Mouse (Mus musculus) embryonic facial prominence, embryonic 15.5 days (tissue): ENCODE results near the gene Mpped2. TPM values are rescaled to one million over a fixed set of nuclear protein-coding genes. Genes with fewer than 3 reads are reported as not detected.

ENCODE experiments used
- ATAC-seq: fragments of 200-750 bp; cut with Nextera tagmentation; 2 replicates; pipeline ENCODE4 v1.8.0; 2017; ENCODE audit warnings: low read depth, moderate TSS enrichment; ENCODE audit not compliant: insufficient number of reproducible peaks, low FRiP score, low TSS enrichment
- H3K27ac ChIP-seq: fragments of 300-500 bp; sonication (generic); replicated peaks from 2 replicates; pipeline ENCODE4 v1.5.1; 2015; ENCODE audit warnings: mild to moderate bottlenecking, inconsistent platforms
- H3K27me3 ChIP-seq: fragments of 300-500 bp; sonication (generic); 2 replicates; pipeline ENCODE4 v1.6.1; 2015; ENCODE audit warnings: inconsistent platforms
- H3K36me3 ChIP-seq: fragments of 300-500 bp; sonication (generic); 2 replicates; pipeline ENCODE4 v1.6.1; 2015; ENCODE audit warnings: mild to moderate bottlenecking, inconsistent platforms
- H3K4me1 ChIP-seq: fragments of 300-500 bp; sonication (generic); 2 replicates; pipeline ENCODE4 v1.6.1; 2015; ENCODE audit warnings: inconsistent platforms
- H3K4me2 ChIP-seq: fragments of 300-500 bp; sonication (generic); replicated peaks from 2 replicates; pipeline ENCODE4 v1.6.1; 2015; ENCODE audit warnings: mild to moderate bottlenecking, inconsistent platforms
- H3K4me3 ChIP-seq: fragments of 300-500 bp; sonication (generic); replicated peaks from 2 replicates; pipeline ENCODE4 v1.5.1; 2015; ENCODE audit warnings: mild to moderate bottlenecking, inconsistent platforms
- H3K9ac ChIP-seq: fragments of 300-500 bp; sonication (generic); 2 replicates; pipeline ENCODE4 v1.6.1; 2015; ENCODE audit warnings: inconsistent platforms
- H3K9me3 ChIP-seq: fragments of 300-500 bp; sonication (generic); replicated peaks from 2 replicates; pipeline ENCODE4 v1.6.1; 2016; ENCODE audit warnings: inconsistent platforms
- WGBS: fragments of 180-500 bp; shearing (Covaris S2); methylation state at CpG from one replicate; pipeline ENCODE4 v1.1.7; 2015; 5-methylcytosine and 5-hydroxymethylcytosine counted together
- polyA plus RNA-seq: library from polyadenylated mRNA; unstranded; fragments of >200 nt; fragmentation: Nextera tagmentation; extraction: Ambion mirVana; gene quantifications from 2 replicates; pipeline ENCODE4 v1.2.1, GENCODE M21; 2015

Mpped2 gene
- polyA plus RNA-seq, 1 experiment from 2014 or later: 61.9 TPM

DNA sequence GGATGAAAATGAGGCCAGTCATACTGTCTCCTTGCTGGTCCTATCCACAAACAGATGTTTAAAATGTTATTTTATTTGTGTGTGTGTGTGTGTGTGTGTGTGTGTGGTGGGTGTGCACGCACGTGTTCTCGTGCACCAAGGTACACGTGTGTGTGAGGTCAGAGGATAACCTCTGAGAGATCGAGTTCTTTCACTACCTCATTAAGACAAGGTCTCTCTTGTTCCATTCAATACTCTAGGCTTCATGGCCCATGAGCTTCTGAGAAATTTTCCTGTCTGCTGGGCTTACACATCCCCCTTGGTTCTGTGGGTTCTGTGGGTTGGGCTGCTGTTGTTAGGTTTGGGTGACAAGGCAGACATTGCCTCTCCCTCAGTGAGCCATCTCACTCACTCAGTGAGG is 12.6 kb downstream of the Mpped2 start:
- Histone ChIP-seq H3K27ac (no peak overlapping the region), H3K27me3 (no peaks in the 10 kb centered on the region), H3K9me3 (no peaks in the 10 kb centered on the region), H3K4me2 (no peak overlapping the region), H3K4me1 (no peaks in the 10 kb centered on the region), H3K36me3 (0 out of 2 replicates have a peak, but pooled peaks cover 5% of the 10 kb centered on the region), H3K9ac (no peak overlapping the region), H3K4me3 (no peak overlapping the region)
- no peak for ATAC-seq
- 72% methylated on average over 5 of the region's 5 CpGs for WGBS

DNA sequence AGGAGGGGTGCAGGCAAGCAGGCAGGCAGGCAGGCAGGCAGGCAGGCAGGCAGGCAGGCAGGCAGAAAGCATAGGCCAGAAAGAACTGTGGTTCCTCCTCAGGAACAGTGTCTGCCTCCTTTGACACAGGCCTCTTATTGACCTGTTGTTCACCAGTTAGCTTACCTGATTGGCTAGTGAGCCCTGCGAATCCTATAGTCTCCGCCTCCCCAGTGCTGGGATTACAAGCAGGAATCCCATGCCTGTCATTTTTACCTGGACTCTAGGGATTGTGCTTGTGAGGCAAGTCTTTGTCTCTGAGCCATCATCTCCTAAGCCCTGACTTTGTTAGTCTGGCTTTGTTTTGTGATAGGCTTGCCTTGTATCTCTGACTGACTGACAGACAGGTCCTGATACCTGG is 14.1 kb downstream of the Mpped2 start:
- 76% methylated on average over 2 of the region's 2 CpGs for WGBS
- Histone ChIP-seq H3K36me3 (0 out of 2 replicates have a peak, but pooled peaks cover 5% of the 10 kb centered on the region), H3K4me2 (no peak overlapping the region), H3K9ac (no peak overlapping the region), H3K4me3 (no peak overlapping the region), H3K27ac (no peak overlapping the region), H3K4me1 (peaks cover 4% of the 10 kb centered on the region), H3K9me3 (no peaks in the 10 kb centered on the region), H3K27me3 (no peaks in the 10 kb centered on the region)
- ATAC-seq: no peak

DNA sequence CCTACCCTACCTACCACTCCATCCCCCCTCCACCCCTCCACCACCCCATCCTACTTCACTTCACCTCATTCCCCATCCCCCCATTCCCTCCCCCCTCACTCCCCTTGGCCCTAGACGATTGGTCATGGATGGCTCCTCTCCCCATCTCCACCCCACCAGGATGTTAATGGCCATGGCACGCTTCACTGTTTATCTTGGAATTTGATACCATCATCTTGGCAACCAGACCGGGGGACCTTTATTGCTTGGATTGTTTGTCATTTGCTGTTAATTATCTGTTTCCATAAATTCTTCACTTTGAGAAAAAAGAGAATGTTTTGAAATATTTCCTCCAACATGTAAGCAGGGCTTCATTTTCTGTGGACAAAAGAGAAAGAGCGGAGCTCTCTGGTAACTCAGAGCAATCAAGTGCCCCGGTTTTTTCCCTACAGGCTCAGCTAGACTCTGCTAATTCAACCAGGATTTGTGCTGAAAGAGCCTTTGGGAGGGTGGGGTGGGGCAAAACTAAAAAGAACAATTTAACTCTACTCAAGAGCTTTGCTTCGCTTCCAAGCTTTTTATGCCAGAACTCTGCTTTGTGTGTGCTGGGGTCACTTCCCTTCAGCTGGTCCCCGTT is 17.9 kb downstream of the Mpped2 start:
- peak overlapping the region; percentile 24; the same call in 1 of the 2 replicates for H3K27ac ChIP-seq
- no peaks in the 10 kb centered on the region for H3K27me3 ChIP-seq
- ATAC-seq: no peak
- H3K4me1 ChIP-seq: peaks cover 17% of the 10 kb centered on the region
- WGBS: 24% methylated on average over 7 of the region's 7 CpGs
- H3K4me2 ChIP-seq: no peak overlapping the region
- H3K9me3 ChIP-seq: no peaks in the 10 kb centered on the region
- no peak overlapping the region for H3K4me3 ChIP-seq
- H3K36me3 ChIP-seq: no peaks in the 10 kb centered on the region
- H3K9ac ChIP-seq: no peak overlapping the region

DNA sequence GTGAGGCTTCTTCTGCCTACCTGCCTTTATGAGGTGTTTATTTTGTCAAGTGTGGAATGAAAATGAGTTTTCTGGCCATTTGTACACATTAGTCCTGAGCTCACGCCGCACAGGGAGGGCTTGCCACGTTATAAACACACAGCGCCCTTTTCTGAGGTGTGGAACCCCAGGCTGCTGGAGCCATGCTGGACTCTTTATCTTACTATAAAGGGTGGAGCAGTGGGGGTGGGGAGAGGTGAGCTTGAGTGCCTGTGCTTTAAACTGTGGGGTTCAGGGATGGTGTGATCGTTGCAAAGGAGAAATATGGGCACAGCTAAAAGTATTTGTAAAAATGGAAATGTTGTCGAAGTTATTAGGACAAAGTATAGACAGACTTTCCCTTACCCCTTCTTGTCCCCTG is 18.4 kb downstream of the Mpped2 start:
- H3K27ac ChIP-seq: peak overlapping the region; percentile 24; the same call in 1 of the 2 replicates
- no peaks in the 10 kb centered on the region for H3K27me3 ChIP-seq
- 55% methylated on average over 6 of the region's 6 CpGs for WGBS
- H3K9me3 ChIP-seq: no peaks in the 10 kb centered on the region
- peaks cover 17% of the 10 kb centered on the region for H3K4me1 ChIP-seq
- no peaks in the 10 kb centered on the region for H3K36me3 ChIP-seq
- ATAC-seq: no peak
- H3K9ac ChIP-seq: no peak overlapping the region
- H3K4me2 ChIP-seq: no peak overlapping the region
- H3K4me3 ChIP-seq: no peak overlapping the region

DNA sequence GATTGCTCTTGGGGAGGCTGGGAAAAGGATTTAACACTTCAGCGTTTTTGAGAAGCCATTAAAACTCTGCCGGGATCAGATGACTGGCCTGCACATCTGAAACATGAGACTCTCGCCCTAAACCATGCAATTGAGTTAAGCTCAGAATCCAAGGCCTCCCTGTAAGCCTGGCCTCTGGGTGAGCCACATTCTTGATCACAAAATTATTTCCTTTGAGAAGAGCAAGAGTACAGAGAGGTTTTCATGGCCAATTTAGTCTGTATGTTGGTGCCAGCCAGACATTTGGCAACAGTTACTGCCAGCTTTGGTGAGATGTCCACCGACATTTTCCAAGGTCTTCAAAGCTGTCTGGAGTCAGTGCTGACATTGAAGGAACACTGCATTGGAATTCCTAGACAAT is 20.1 kb downstream of the Mpped2 start:
- Histone ChIP-seq H3K4me1 (peaks cover 17% of the 10 kb centered on the region), H3K9me3 (no peaks in the 10 kb centered on the region), H3K36me3 (no peaks in the 10 kb centered on the region), H3K9ac (no peak overlapping the region), H3K4me2 (no peak overlapping the region), H3K27ac (peak overlapping the region; percentile 25), H3K4me3 (no peak overlapping the region), H3K27me3 (no peaks in the 10 kb centered on the region)
- WGBS: 4% methylated on average over 4 of the region's 4 CpGs
- peak; percentile 77; the same call in 1 of the 2 replicates for ATAC-seq

DNA sequence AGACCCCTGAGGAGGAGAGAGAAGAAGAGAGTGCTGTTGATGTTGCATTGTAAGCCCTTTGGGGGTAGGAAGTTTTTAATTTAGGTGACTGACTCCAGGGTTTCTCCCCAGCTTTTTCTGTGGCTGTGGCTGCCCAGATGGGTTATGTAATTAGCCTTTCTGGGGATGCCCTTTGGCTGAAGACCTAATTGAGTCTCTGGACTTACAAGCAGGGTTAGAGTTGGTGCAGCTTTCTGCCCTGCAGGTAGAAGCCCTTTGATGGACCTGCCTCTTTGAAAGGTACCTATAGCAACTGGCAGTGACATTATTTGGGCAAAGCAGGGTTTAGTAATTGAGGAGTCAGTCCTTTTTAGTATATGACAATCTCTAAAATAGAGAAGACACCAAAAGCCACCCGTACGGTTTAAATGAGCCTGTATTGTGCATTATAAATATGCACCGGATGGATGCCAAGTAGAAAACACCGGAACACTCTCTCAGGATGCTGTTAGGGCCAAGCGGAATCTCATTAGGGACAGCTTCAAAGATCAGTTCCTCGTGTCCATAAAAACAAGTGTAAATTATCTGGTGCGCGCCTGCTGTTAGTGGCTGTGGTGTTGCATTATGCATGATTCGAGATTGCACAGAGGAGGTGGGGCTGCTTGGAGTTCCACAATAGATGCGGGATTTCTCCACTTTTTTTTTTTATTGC is 22.8 kb downstream of the Mpped2 start:
- peaks cover 26% of the 10 kb centered on the region for H3K4me1 ChIP-seq
- 71% methylated on average over 10 of the region's 10 CpGs for WGBS
- no peak overlapping the region for H3K9ac ChIP-seq
- H3K4me3 ChIP-seq: no peak overlapping the region
- H3K36me3 ChIP-seq: no peaks in the 10 kb centered on the region
- no peak overlapping the region for H3K27ac ChIP-seq
- no peaks in the 10 kb centered on the region for H3K27me3 ChIP-seq
- no peaks in the 10 kb centered on the region for H3K9me3 ChIP-seq
- ATAC-seq: no peak
- H3K4me2 ChIP-seq: no peak overlapping the region

DNA sequence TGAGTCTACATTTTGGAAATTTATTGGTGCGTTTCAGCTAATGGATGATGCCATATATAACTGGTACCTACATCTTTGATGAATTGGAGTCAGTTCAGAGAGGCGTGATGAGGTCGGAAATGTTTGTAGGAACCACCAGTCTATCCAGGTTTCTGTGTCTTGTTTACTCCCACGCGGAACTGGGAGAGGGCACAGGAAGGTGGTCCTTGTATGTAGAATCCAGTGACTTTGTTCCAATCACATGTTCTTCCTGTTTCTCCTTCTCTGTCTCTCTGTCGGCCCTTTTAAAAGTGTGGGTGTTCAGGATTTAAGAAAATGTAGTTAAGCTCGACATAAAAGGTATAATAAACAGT is 23.3 kb downstream of the Mpped2 start:
- peaks cover 27% of the 10 kb centered on the region for H3K4me1 ChIP-seq
- no peaks in the 10 kb centered on the region for H3K9me3 ChIP-seq
- H3K4me3 ChIP-seq: no peak overlapping the region
- no peak overlapping the region for H3K4me2 ChIP-seq
- WGBS: 80% methylated on average over 7 of the region's 7 CpGs
- no peaks in the 10 kb centered on the region for H3K36me3 ChIP-seq
- no peak overlapping the region for H3K9ac ChIP-seq
- no peak overlapping the region for H3K27ac ChIP-seq
- H3K27me3 ChIP-seq: no peaks in the 10 kb centered on the region
- no peak for ATAC-seq

DNA sequence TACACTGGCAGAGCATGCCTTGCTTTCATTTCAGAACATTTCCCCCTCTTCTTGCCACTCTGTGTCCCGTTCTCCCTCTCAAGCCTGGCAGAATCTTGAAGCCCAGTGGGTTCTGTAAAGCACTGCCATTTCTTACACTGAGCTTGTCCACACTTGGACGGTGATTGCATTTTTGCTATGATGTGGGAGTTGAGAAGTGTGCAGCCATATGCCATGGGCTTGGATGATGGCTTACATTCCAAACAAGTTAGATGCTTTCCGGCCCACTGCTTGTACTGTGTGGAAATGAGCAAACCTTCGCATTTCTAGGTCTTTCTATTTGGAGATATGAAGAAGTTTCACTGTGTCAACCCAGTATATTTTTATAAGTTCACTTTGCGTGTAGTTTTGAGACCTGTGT is 25.8 kb downstream of the Mpped2 start:
- WGBS: 75% methylated on average over 5 of the region's 5 CpGs
- Histone ChIP-seq H3K4me3 (no peak overlapping the region), H3K4me1 (peaks cover 25% of the 10 kb centered on the region)

DNA sequence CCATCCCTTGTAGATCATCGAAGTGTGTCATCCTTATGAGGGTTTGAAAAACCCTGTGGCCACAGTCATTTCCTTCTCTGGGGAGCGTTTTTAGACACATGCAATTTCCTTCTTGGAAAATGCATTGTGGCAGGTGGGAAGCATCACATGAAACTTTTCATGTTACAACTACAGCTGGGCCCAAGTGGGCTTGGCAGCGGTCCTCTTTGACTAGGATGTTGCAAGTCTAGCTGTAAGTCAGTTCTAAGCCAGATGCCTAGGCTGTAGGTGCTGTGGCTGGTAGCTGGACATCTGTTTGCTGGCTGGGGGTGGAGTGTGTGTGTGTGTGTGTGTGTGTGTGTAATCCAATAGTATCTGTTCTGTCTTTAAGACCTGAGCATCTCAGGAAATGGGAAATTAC is 26.4 kb downstream of the Mpped2 start:
- Histone ChIP-seq H3K4me3 (no peak overlapping the region), H3K4me1 (peaks cover 25% of the 10 kb centered on the region), H3K27ac (no peak overlapping the region), H3K36me3 (no peaks in the 10 kb centered on the region), H3K9me3 (no peaks in the 10 kb centered on the region), H3K27me3 (no peaks in the 10 kb centered on the region), H3K4me2 (no peak overlapping the region), H3K9ac (no peak overlapping the region)
- ATAC-seq: no peak
- WGBS: 67% methylated on average over 3 of the region's 3 CpGs

More for the DNA sequence above, 25.8 kb downstream of the Mpped2 start:
- H3K27me3 ChIP-seq: no peaks in the 10 kb centered on the region
- H3K4me2 ChIP-seq: no peak overlapping the region
- no peak overlapping the region for H3K27ac ChIP-seq
- no peaks in the 10 kb centered on the region for H3K9me3 ChIP-seq
- ATAC-seq: no peak
- H3K36me3 ChIP-seq: no peaks in the 10 kb centered on the region
- no peak overlapping the region for H3K9ac ChIP-seq

DNA sequence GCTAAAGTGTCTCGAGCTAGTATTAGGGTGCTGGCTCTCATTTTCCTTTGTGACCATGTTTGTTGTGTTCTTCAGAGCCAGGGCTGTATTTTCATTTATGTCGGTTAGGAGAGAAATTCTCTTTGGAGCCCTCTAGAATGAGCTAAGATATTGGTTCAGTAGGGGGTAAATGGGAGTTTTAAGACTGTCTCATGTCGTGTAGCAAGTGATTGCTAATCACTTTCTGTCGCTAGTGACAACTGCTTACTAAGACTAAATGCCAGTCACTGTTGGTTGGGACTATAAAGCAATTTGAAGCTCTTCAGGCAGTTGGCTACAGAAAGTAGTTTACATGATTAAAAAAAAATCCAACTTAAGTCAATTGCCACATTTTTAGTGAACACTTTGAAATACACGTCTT is 27.6 kb downstream of the Mpped2 start:
- no peaks in the 10 kb centered on the region for H3K9me3 ChIP-seq
- no peak overlapping the region for H3K4me2 ChIP-seq
- no peaks in the 10 kb centered on the region for H3K27me3 ChIP-seq
- H3K4me3 ChIP-seq: no peak overlapping the region
- no peak overlapping the region for H3K27ac ChIP-seq
- peaks cover 5% of the 10 kb centered on the region; the same call in 1 of the 2 replicates for H3K36me3 ChIP-seq
- no peak for ATAC-seq
- no peak overlapping the region for H3K9ac ChIP-seq
- H3K4me1 ChIP-seq: peaks cover 25% of the 10 kb centered on the region
- 52% methylated on average over 5 of the region's 5 CpGs for WGBS

DNA sequence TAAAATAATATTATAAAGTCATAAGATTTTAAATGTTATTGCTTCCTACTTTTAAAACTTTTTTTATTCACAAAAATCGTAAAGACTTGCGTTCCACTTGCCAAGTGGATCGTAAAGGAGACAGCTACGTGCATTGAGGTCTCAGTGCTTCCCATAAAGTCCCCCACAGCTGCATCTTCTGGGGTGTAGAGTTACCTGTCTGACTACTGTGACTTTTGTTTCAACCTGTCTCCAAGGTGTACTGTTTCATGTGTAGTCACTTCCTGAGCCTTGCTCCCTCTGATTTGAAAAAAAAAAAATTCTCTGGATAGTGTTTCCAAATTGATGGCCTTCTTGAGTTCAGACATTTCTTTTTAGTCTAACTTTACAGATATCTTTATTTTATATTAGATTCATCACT is 29.0 kb downstream of the Mpped2 start:
- no peak overlapping the region for H3K4me3 ChIP-seq
- 46% methylated on average over 4 of the region's 4 CpGs for WGBS
- H3K4me1 ChIP-seq: peaks cover 25% of the 10 kb centered on the region
- H3K27ac ChIP-seq: no peak overlapping the region
- H3K4me2 ChIP-seq: no peak overlapping the region
- H3K9me3 ChIP-seq: no peaks in the 10 kb centered on the region
- ATAC-seq: peak; percentile 65; the same call in 1 of the 2 replicates
- H3K9ac ChIP-seq: no peak overlapping the region
- no peaks in the 10 kb centered on the region for H3K27me3 ChIP-seq
- peaks cover 5% of the 10 kb centered on the region; the same call in 1 of the 2 replicates for H3K36me3 ChIP-seq
